Mouse (Mus musculus) heart, postnatal 0 days (tissue): ENCODE data around the gene Scaf8. TPM values are rescaled to one million over a fixed set of nuclear protein-coding genes. Genes with fewer than 3 reads are reported as not detected.
"Not testable (repeated sequence)": the region's sequence is repeated elsewhere in the genome, so short reads cannot be mapped to it uniquely, and the experiment has no call there.

Experiments used
- ATAC-seq: fragments of 200-750 bp; cut with Nextera tagmentation; 2 replicates; pipeline ENCODE4 v1.8.0; 2017; ENCODE audit warnings: low read depth, moderate number of reproducible peaks, moderate library complexity; ENCODE audit not compliant: insufficient read depth
- DNase-seq: peaks from one replicate; pipeline ENCODE4 v3.0.0-alpha.2; 2016; ENCODE audit warnings: low spot score
- H3K27ac ChIP-seq: fragments of 300-500 bp; sonication (generic); 2 replicates; pipeline ENCODE4 v1.5.1; 2014; ENCODE audit warnings: low read depth, mild to moderate bottlenecking
- H3K27me3 ChIP-seq: fragments of 300-500 bp; sonication (generic); 2 replicates; pipeline ENCODE4 v1.6.1; 2014; ENCODE audit warnings: low read length, mixed read lengths; ENCODE audit not compliant: control insufficient read depth, insufficient read depth
- H3K36me3 ChIP-seq: fragments of 300-500 bp; sonication (generic); replicated peaks from 2 replicates; pipeline ENCODE4 v1.6.1; 2014; ENCODE audit warnings: low read length, mixed read lengths; ENCODE audit not compliant: control insufficient read depth, insufficient read depth
- H3K4me1 ChIP-seq: fragments of 300-500 bp; sonication (generic); 2 replicates; pipeline ENCODE4 v1.6.1; 2014; ENCODE audit warnings: antibody characterized with exemption; ENCODE audit not compliant: control insufficient read depth, insufficient read depth
- H3K4me2 ChIP-seq: fragments of 300-500 bp; sonication (generic); 2 replicates; pipeline ENCODE4 v1.6.1; 2014; ENCODE audit warnings: low read depth, mild to moderate bottlenecking, low read length, moderate library complexity
- H3K4me3 ChIP-seq: fragments of 300-500 bp; sonication (generic); 2 replicates; pipeline ENCODE4 v1.5.1; 2014; ENCODE audit warnings: low read depth, low read length
- H3K9ac ChIP-seq: fragments of 300-500 bp; sonication (generic); replicated peaks from 2 replicates; pipeline ENCODE4 v1.6.1; 2014; ENCODE audit warnings: low read depth, low read length, mixed read lengths
- H3K9me3 ChIP-seq: fragments of 300-500 bp; sonication (generic); replicated peaks from 2 replicates; pipeline ENCODE4 v1.6.1; 2016; ENCODE audit warnings: low read length; ENCODE audit not compliant: control insufficient read depth
- CTCF ChIP-seq: IDR thresholded peaks from 2 replicates; pipeline ENCODE4 v1.5.1; 2016; ENCODE audit warnings: antibody characterized with exemption, control low read depth, low read depth
- EP300 ChIP-seq: IDR thresholded peaks from 2 replicates; pipeline ENCODE4 v1.6.1; 2016; ENCODE audit warnings: antibody characterized with exemption, low read depth
- WGBS: fragments of 180-500 bp; shearing (Covaris S2); extraction: QIAGEN DNeasy Blood & Tissue Kit; methylation state at CpG from one replicate; pipeline ENCODE4 v1.1.7; 2014; 5-methylcytosine and 5-hydroxymethylcytosine counted together
- polyA plus RNA-seq: library from polyadenylated mRNA; unstranded; fragments of >200 nt; fragmentation: Nextera tagmentation; extraction: Ambion mirVana; gene quantifications from 2 replicates; pipeline ENCODE4 v1.2.1, GENCODE M21; 2015
- total RNA-seq: library from RNA; depleted of rRNA; stranded (reverse); fragments of >200 nt; gene quantifications from 2 replicates; pipeline ENCODE4 v1.2.3, GENCODE M21; 2014; ENCODE audit warnings: low replicate concordance

Scaf8 gene
- total and polyA plus RNA-seq, 2 experiments from 2014 or later: 8.4 to 25.5 TPM

DNA sequence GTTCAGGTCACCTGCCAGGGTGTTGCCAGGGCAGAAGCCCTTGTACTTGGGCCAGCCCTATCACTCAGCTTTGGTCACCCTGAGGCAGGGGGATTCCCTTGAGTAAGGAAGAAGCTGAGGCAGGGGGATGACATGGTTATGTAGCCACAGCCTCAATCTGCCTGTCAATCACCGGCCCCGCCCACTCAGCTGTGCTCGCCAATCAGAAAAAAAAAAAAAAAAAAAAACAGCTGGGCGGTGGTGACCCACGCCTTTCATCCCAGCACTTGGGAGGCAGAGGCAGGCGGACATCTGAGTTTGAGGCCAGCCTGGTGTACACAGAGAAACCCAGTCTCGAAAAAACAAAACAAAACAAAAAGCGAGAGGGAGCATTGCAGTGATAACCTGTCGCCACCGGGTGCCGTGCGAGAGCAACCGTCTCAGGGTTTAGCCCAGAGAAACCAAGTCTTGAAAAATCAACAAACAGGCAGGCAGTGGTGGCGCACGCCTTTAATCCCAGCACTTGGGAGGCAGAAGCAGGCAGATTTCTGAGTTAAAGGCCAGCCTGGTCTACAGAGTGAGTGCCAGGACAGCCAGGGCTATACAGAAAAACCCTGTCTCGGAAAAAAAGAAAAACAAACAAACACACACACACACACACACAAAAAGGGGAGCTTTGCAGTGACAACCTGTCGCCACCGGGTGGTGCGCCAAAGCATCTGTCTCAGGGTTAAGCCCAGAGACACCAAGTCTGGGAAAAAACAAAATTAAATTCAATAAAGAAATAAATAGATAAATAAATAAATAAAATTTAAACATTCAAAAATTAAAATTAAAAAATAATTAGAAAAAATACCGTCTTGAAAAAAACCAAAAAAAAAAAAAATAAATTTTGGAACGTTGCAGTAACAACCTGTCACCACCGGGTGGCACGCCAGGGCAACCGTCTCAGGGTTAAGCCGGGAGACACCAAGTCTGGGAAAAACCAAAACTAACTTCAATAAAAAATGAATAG, 31.7 kb upstream of the Scaf8 start:
- H3K27me3 ChIP-seq, H3K4me1 ChIP-seq, ATAC-seq, H3K9ac ChIP-seq, H3K36me3 ChIP-seq, H3K9me3 ChIP-seq: not testable (repeated sequence)
- peak overlapping the region; percentile 69 for H3K4me3 ChIP-seq
- peak overlapping the region; percentile 44 for H3K4me2 ChIP-seq
- H3K27ac ChIP-seq: peak overlapping the region; percentile 20; the same call in 1 of the 2 replicates
- 1% methylated on average over 25 of the region's 25 CpGs for WGBS
- peak; percentile 34 for TF ChIP-seq CTCF
- DNase-seq: peak; percentile 29

DNA sequence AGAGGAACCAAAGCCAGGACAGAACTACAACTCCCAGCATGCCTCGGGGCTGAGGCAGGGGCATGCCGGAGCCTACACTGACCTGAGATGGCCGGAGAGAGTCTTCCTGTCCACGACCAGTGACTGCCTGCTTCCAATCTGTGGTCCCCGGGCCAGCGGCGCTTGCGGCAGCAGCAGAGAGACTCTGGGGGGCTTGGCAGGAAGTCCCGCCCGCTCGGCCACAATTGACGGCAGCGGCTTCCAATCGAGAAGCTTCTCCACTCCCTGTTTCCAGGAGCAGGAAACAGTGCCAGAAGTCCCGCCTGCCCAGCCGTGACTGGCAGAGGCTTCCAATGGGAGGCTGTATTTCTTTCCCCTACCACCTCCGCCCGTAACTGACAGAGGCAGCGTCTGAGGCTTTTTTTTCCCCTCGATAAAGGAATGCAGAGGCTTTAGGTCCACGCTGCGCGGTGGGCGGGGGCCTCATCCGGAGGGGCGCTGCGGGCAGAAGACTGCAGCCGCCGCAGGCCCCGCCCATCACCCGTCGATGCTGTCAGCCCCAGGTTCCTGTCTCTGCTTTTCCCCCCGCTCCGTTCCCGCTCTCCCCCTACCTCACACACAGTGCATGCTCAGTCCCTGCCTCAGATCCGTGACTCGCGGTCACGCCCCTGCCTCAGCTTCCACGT, 30.8 kb upstream of the Scaf8 start:
- H3K27ac ChIP-seq: peak overlapping the region; percentile 93
- no peaks in the 10 kb centered on the region for H3K36me3 ChIP-seq
- H3K4me1 ChIP-seq: no peaks in the 10 kb centered on the region; the same call in 1 of the 2 replicates
- WGBS: 0% methylated on average over 29 of the region's 40 CpGs
- H3K4me3 ChIP-seq: peak overlapping the region; percentile 69
- no peaks in the 10 kb centered on the region for H3K9me3 ChIP-seq
- peak; percentile 70 for ATAC-seq
- H3K9ac ChIP-seq: peak overlapping the region; percentile 52; the same call in 1 of the 2 replicates
- peak overlapping the region; percentile 68 for H3K4me2 ChIP-seq
- H3K27me3 ChIP-seq: no peaks in the 10 kb centered on the region
- no peak for TF ChIP-seq CTCF
- TF ChIP-seq EP300: no peak
- peak; percentile 95 for DNase-seq

DNA sequence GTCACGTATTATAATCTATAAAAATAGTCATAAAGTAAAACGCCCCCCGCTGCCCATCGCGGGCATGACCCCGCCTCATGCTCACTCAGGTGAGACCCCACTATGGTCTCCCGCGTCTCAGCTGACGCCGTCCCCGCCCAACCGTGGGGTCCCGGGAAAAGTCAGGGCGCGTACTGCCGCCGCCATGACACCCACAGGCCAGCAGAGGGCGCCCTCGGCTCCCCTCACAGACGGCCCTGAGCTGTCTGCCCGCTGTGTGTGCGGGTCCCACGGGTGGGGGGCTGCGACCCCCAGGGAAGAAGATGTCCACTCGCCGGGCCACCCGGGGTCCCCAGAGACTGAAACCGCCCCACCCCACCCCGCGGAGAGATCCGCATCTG, 30.2 kb upstream of the Scaf8 start:
- Histone ChIP-seq H3K9ac (peak overlapping the region; percentile 52; the same call in 1 of the 2 replicates), H3K4me2 (peak overlapping the region; percentile 68), H3K4me3 (peak overlapping the region; percentile 69), H3K4me1 (no peaks in the 10 kb centered on the region; the same call in 1 of the 2 replicates), H3K36me3 (no peaks in the 10 kb centered on the region), H3K27ac (peak overlapping the region; percentile 93), H3K9me3 (no peaks in the 10 kb centered on the region), H3K27me3 (no peaks in the 10 kb centered on the region)
- TF ChIP-seq EP300 (no peak), CTCF (peak; percentile 70)
- peak; percentile 20 for DNase-seq
- ATAC-seq: peak; percentile 32
- WGBS: 1% methylated on average over 28 of the region's 31 CpGs

GRCm38 (mm10) chr17:3085152-3085551, 29.6 kb upstream of the Scaf8 start:
- no peaks in the 10 kb centered on the region for H3K27me3 ChIP-seq
- TF ChIP-seq EP300 (no peak), CTCF (no peak)
- H3K4me1 ChIP-seq: no peaks in the 10 kb centered on the region; the same call in 1 of the 2 replicates
- peak overlapping the region; percentile 52; the same call in 1 of the 2 replicates for H3K9ac ChIP-seq
- 65% methylated on average over 3 of the region's 3 CpGs for WGBS
- no peaks in the 10 kb centered on the region for H3K36me3 ChIP-seq
- no peak overlapping the region for H3K27ac ChIP-seq
- ATAC-seq (no peak), DNase-seq (no peak)
- peak overlapping the region; percentile 68 for H3K4me2 ChIP-seq
- peak overlapping the region; percentile 69 for H3K4me3 ChIP-seq
- no peaks in the 10 kb centered on the region for H3K9me3 ChIP-seq

GRCm38 (mm10) chr17:3092682-3093081, 22.1 kb upstream of the Scaf8 start:
- Histone ChIP-seq H3K27me3 (no peaks in the 10 kb centered on the region), H3K9me3 (no peaks in the 10 kb centered on the region), H3K4me1 (no peaks in the 10 kb centered on the region), H3K9ac (no peak overlapping the region), H3K4me2 (no peak overlapping the region), H3K27ac (peak overlapping the region; percentile 48; the same call in 1 of the 2 replicates), H3K4me3 (no peak overlapping the region), H3K36me3 (no peaks in the 10 kb centered on the region)
- WGBS: 33% methylated on average over 4 of the region's 4 CpGs
- DNase-seq (no peak), ATAC-seq (no peak)
- TF ChIP-seq CTCF (no peak), EP300 (no peak)
